Mouse (Mus musculus) heart, adult 2 months (tissue): ENCODE data around the gene Eno1.

ENCODE experiments used
- CTCF ChIP-seq: fragments of 200-600 bp; IDR thresholded peaks from 2 replicates; pipeline ENCODE4 v1.8.1; 2022; ENCODE audit warnings: antibody characterized with exemption, mild to moderate bottlenecking, moderate library complexity
- EP300 ChIP-seq: fragments of 200-500 bp; IDR thresholded peaks from 2 replicates; pipeline ENCODE4 v1.6.1; 2011; ENCODE audit warnings: low read depth, low read length, control low read depth; ENCODE audit not compliant: insufficient read depth
- POLR2A ChIP-seq: fragments of 200-500 bp; IDR thresholded peaks from 2 replicates; pipeline ENCODE4 v1.6.1; 2011; ENCODE audit warnings: mild to moderate bottlenecking, low read depth, low read length, control low read depth; ENCODE audit not compliant: insufficient read depth

GRCm38 (mm10) chr4:150188236-150188635 is 48.3 kb upstream of the Eno1 start:
- TF ChIP-seq CTCF, result no peak
- no peak for TF ChIP-seq POLR2A
- TF ChIP-seq EP300, result no peak
